Mouse (Mus musculus) forebrain, embryonic 12.5 days (tissue): ENCODE data around the gene Pik3ca. TPM values are rescaled to one million over a fixed set of nuclear protein-coding genes. Genes with fewer than 3 reads are reported as not detected.
A peak's percentile ranks its signal among the peaks of the same experiment; 100 is the strongest.

Experiments
- ATAC-seq: fragments of 200-750 bp; cut with Nextera tagmentation; 2 replicates; pipeline ENCODE4 v1.8.0; 2017; ENCODE audit warnings: moderate TSS enrichment; ENCODE audit not compliant: low FRiP score
- H3K27ac ChIP-seq: fragments of 300-500 bp; sonication (generic); 2 replicates; pipeline ENCODE4 v1.5.1; 2016; ENCODE audit warnings: mild to moderate bottlenecking
- H3K27me3 ChIP-seq: fragments of 300-500 bp; sonication (generic); 2 replicates; pipeline ENCODE4 v1.6.1; 2016; ENCODE audit warnings: mild to moderate bottlenecking
- H3K36me3 ChIP-seq: fragments of 300-500 bp; sonication (generic); replicated peaks from 2 replicates; pipeline ENCODE4 v1.6.1; 2016; ENCODE audit warnings: mild to moderate bottlenecking
- H3K4me1 ChIP-seq: fragments of 300-500 bp; sonication (generic); 2 replicates; pipeline ENCODE4 v1.6.1; 2016
- H3K4me2 ChIP-seq: fragments of 300-500 bp; sonication (generic); 2 replicates; pipeline ENCODE4 v1.6.1; 2016; ENCODE audit warnings: mild to moderate bottlenecking, moderate library complexity
- H3K4me3 ChIP-seq: fragments of 300-500 bp; sonication (generic); replicated peaks from 2 replicates; pipeline ENCODE4 v1.5.1; 2016; ENCODE audit warnings: mild to moderate bottlenecking
- H3K9ac ChIP-seq: fragments of 300-500 bp; sonication (generic); 2 replicates; pipeline ENCODE4 v1.6.1; 2016; ENCODE audit warnings: mild to moderate bottlenecking
- H3K9me3 ChIP-seq: fragments of 300-500 bp; sonication (generic); 2 replicates; pipeline ENCODE4 v1.6.1; 2016
- WGBS: fragments of 180-500 bp; shearing (Covaris S2); methylation state at CpG from one replicate; pipeline ENCODE4 v1.1.7; 2016; 5-methylcytosine and 5-hydroxymethylcytosine counted together
- polyA plus RNA-seq: library from polyadenylated mRNA; unstranded; fragments of >200 nt; fragmentation: Nextera tagmentation; extraction: Ambion mirVana; gene quantifications from 2 replicates; pipeline ENCODE4 v1.2.1, GENCODE M21; 2016

Pik3ca gene
- polyA plus RNA-seq, 1 experiment from 2014 or later = 12.9 TPM

DNA sequence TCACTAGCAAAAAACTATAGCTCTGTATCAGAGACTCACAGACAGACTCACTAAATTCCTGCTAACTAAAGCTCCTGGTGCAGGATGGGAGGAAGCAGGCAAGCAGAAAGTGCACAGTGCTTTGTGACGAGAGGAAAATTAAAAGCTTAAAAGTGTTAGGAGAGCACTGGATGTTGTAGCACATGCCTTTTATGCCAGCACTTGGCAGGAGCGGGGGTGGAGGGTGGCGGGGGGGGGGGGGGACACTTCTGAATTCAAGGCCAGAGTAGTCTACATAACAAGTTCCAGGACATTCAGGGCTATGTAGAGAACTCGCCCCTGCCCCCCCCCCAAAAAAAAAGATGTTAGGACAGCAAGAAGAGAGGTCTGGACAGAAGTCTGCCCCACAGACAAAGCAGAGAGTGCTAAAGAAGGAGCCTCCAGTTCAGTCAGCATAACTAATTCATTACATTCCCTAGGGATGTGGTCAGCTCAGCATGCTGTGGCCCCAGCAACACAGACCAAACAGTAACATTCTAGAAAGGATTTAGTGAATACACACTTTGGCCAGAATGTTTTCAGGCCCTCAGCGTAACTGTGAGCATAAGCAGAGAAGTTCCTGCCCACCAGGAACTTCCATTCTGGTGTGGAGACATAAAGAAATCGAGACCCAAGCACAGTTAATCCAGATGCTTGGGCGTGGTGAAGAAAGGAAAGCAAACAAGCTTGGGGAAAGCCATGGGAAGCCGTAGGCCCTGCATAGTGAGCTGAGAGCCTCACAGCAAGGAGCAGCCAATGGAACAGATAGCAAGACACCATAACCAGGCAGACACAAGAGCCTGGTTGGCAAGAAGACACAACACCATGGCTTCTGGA is 98.6 kb downstream of the Pik3ca start:
- no peaks in the 10 kb centered on the region for H3K9me3 ChIP-seq
- 42% methylated on average over 8 of the region's 8 CpGs for WGBS

DNA sequence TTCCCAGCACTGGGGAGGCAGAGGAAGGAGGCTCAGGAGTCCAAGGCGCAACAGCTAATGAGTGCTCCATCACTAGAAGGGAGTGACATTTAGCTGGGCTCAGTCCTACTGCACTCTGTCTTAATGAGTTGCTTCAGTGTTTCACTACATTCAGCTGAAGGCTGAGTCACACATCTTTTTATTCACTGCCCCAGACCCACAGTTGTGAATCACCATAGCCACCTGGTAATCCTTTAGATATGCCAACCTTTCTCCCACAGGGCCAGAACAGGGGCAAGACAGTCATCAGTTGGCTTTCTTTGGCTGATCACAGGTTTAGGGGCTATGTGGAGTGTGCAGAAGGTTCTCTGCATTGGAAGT is 99.2 kb downstream of the Pik3ca start:
- Histone ChIP-seq H3K27ac (no peak overlapping the region), H3K36me3 (no peaks in the 10 kb centered on the region), H3K4me2 (no peak overlapping the region), H3K4me1 (peaks cover 18% of the 10 kb centered on the region), H3K27me3 (no peaks in the 10 kb centered on the region), H3K9ac (no peak overlapping the region), H3K4me3 (no peak overlapping the region), H3K9me3 (no peaks in the 10 kb centered on the region)
- 96% methylated on average over 1 of the region's 1 CpGs for WGBS
- no peak for ATAC-seq

More for the DNA sequence above, 98.6 kb downstream of the Pik3ca start:
- peaks cover 18% of the 10 kb centered on the region for H3K4me1 ChIP-seq
- no peak overlapping the region for H3K9ac ChIP-seq
- H3K36me3 ChIP-seq = no peaks in the 10 kb centered on the region
- ATAC-seq = no peak
- no peak overlapping the region for H3K4me3 ChIP-seq
- no peak overlapping the region for H3K27ac ChIP-seq
- H3K27me3 ChIP-seq = no peaks in the 10 kb centered on the region
- H3K4me2 ChIP-seq = no peak overlapping the region

DNA sequence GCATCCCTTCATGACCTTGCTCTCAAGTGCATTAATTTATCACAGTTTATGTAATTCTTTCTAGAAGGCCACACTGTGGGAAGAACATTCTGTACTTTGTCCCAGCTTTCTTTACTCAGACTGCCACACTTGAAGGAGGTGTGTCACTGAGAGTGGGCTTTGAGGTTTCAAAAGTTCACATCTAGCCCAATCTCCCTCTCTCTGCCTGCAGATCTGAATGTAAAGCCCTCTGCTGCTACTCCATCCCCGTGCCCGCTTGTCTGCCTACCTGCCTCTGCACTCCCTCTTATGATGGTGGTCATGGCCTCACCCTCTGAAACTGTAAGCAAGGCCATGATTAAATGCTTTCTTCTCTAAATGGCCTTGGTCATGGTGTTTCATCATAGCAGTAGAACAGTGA is 102.9 kb downstream of the Pik3ca start:
- Histone ChIP-seq H3K4me1 (peaks cover 13% of the 10 kb centered on the region), H3K9ac (no peak overlapping the region), H3K4me2 (no peak overlapping the region), H3K36me3 (no peaks in the 10 kb centered on the region), H3K27ac (no peak overlapping the region), H3K9me3 (no peaks in the 10 kb centered on the region), H3K27me3 (no peaks in the 10 kb centered on the region), H3K4me3 (no peak overlapping the region)
- 95% methylated on average over 2 of the region's 2 CpGs for WGBS
- ATAC-seq = no peak

DNA sequence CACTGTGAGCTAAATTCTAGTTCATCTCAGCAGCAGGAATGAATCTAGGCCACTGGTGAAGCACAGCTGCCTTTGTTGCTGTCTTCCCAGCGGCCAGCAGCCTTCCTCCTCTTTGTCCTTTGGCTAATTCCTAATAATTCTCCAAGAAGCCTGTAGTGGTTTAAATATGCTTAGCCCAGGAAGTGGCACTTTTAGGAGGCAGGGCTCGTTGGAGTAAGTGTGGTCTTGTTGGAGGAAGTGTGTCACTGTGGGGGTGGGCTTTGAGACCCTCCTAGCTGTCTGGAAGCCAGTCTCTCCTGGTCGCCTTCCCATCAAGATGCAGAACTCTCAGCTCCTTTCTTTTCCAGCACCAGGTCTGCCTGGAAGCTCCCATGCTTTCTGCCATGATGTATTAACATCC is 108.4 kb downstream of the Pik3ca start:
- ATAC-seq = no peak
- no peak overlapping the region for H3K4me2 ChIP-seq
- no peaks in the 10 kb centered on the region for H3K27me3 ChIP-seq
- no peaks in the 10 kb centered on the region for H3K36me3 ChIP-seq
- no peaks in the 10 kb centered on the region for H3K9me3 ChIP-seq
- H3K4me3 ChIP-seq = no peak overlapping the region
- WGBS = 68% methylated on average over 3 of the region's 3 CpGs
- H3K4me1 ChIP-seq = peaks cover 18% of the 10 kb centered on the region
- no peak overlapping the region for H3K27ac ChIP-seq
- no peak overlapping the region for H3K9ac ChIP-seq

DNA sequence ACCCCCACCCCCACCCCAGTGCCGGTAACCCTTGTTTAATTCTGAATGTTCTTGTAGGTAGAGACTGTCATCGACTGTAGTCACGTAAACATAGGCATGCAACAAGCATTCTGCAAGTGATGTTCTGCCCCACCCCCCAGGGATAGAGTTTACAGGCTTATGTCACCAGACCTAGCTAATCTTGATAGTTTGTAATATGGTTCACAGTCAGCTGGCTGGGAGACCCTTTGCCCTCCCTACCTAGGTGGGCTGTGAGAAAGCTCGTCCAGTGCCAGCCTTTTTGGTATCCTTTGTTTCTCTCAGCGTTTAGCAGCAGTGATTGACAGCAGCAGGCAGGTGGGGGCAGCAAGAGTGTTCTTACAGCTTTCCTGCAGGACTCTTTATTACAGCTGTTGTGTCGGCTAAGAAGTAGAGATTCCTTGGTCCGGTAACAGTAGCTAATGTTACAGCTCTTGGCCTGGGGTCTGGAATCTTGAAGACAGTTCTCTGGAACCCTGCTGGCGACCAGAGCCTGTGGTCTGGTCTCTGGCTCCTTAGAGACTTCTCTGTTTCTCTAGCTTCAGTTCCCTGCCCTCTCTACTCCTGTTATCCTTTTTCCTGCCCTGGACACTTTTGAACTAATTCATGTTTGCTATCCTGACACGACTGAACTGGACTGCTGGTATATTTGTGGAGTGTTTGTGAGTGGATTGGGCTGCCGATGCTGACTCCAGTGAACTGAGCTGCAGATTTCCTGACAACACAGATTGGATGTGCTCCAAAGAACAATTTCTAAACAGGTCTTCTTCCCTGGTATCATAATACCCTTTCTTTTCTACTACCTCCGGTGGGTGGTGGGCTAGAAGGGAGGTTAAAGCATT is 109.1 kb downstream of the Pik3ca start:
- H3K9ac ChIP-seq = no peak overlapping the region
- no peak overlapping the region for H3K4me2 ChIP-seq
- peaks cover 23% of the 10 kb centered on the region for H3K4me1 ChIP-seq
- WGBS = 59% methylated on average over 11 of the region's 11 CpGs
- no peak overlapping the region for H3K4me3 ChIP-seq
- H3K36me3 ChIP-seq = no peaks in the 10 kb centered on the region
- H3K27me3 ChIP-seq = no peaks in the 10 kb centered on the region
- no peak for ATAC-seq
- no peak overlapping the region for H3K27ac ChIP-seq
- H3K9me3 ChIP-seq = no peaks in the 10 kb centered on the region

- peaks cover 33% of the 10 kb centered on the region for H3K4me1 ChIP-seq
- H3K27ac ChIP-seq = no peak overlapping the region
- 0 out of 2 replicates have a peak, but pooled peaks have one; percentile 18 for ATAC-seq
- H3K27me3 ChIP-seq = no peaks in the 10 kb centered on the region
- H3K4me2 ChIP-seq = peak overlapping the region; percentile 70
- no peak overlapping the region for H3K9ac ChIP-seq
- H3K9me3 ChIP-seq = no peaks in the 10 kb centered on the region
- peak overlapping the region; percentile 17 for H3K4me3 ChIP-seq
- under 1% methylated on average over 17 of the region's 17 CpGs for WGBS
- peaks cover 4% of the 10 kb centered on the region; the same call in 1 of the 2 replicates for H3K36me3 ChIP-seq
Measured at GRCm38 (mm10) chr3:32508666-32509324, 111.3 kb downstream of the Pik3ca start.

- Histone ChIP-seq H3K27ac (peak within 1 kb of the TSS; percentile 83), H3K36me3 (peaks cover 4% of the 10 kb centered on the region; the same call in 1 of the 2 replicates), H3K9me3 (no peaks in the 10 kb centered on the region), H3K4me3 (peak within 1 kb of the TSS; percentile 93), H3K9ac (peak within 1 kb of the TSS; percentile 92), H3K4me1 (peaks cover 33% of the 10 kb centered on the region), H3K27me3 (no peaks in the 10 kb centered on the region), H3K4me2 (peak within 1 kb of the TSS; percentile 70)
- ATAC-seq = peak; percentile 5; the same call in 1 of the 2 replicates
- 8% methylated on average over 24 of the region's 24 CpGs for WGBS
Measured at GRCm38 (mm10) chr3:32509496-32510374, 112.3 kb downstream of the Pik3ca start, which contains the start of gene Zfp639. Gene Zfp639, plus strand, starts transcription at chr3:32510259.

GRCm38 (mm10) chr3:32510375-32511190 is 113.1 kb downstream of the Pik3ca start:
- under 1% methylated on average over 57 of the region's 69 CpGs for WGBS
- H3K27me3 ChIP-seq = no peaks in the 10 kb centered on the region
- ATAC-seq = peak; percentile 93
- peak overlapping the region; percentile 92 for H3K9ac ChIP-seq
- peak overlapping the region; percentile 83 for H3K27ac ChIP-seq
- no peaks in the 10 kb centered on the region for H3K9me3 ChIP-seq
- H3K4me3 ChIP-seq = peak overlapping the region; percentile 93
- peak overlapping the region; percentile 70 for H3K4me2 ChIP-seq
- H3K4me1 ChIP-seq = peaks cover 33% of the 10 kb centered on the region
- peaks cover 7% of the 10 kb centered on the region for H3K36me3 ChIP-seq

- no peaks in the 10 kb centered on the region for H3K9me3 ChIP-seq
- WGBS = 4% methylated on average over 13 of the region's 13 CpGs
- peak overlapping the region; percentile 92 for H3K9ac ChIP-seq
- H3K4me3 ChIP-seq = peak overlapping the region; percentile 93
- no peaks in the 10 kb centered on the region for H3K27me3 ChIP-seq
- no peak for ATAC-seq
- peaks cover 13% of the 10 kb centered on the region for H3K36me3 ChIP-seq
- peaks cover 33% of the 10 kb centered on the region for H3K4me1 ChIP-seq
- H3K4me2 ChIP-seq = peak overlapping the region; percentile 70
- 0 out of 2 replicates have a peak overlapping the region, but pooled peaks have one; percentile 83 for H3K27ac ChIP-seq
Measured at GRCm38 (mm10) chr3:32511191-32511550, 113.7 kb downstream of the Pik3ca start.

- H3K27me3 ChIP-seq = no peaks in the 10 kb centered on the region
- H3K27ac ChIP-seq = no peak overlapping the region
- H3K9me3 ChIP-seq = no peaks in the 10 kb centered on the region
- H3K36me3 ChIP-seq = peaks cover 26% of the 10 kb centered on the region
- H3K4me3 ChIP-seq = no peak overlapping the region
- no peak for ATAC-seq
- WGBS = 92% methylated on average over 7 of the region's 7 CpGs
- no peak overlapping the region for H3K4me2 ChIP-seq
- H3K9ac ChIP-seq = no peak overlapping the region
- H3K4me1 ChIP-seq = peaks cover 30% of the 10 kb centered on the region
Measured at GRCm38 (mm10) chr3:32512686-32513284, 115.3 kb downstream of the Pik3ca start.
